Mouse (Mus musculus) WW6 (cell line): ENCODE measurements around the gene Smtnl1.

ENCODE experiments used
- DNase-seq: peaks from one replicate; pipeline ENCODE4 v3.0.0-alpha.2; 2013; ENCODE audit warnings: low read depth, low spot score

Smtnl1 gene

GRCm38 (mm10) chr2:84793871-84794270, 28.6 kb downstream of the Smtnl1 start:
- DNase-seq = no peak

- DNase-seq = no peak
Observed at GRCm38 (mm10) chr2:84793154-84793553, 29.3 kb downstream of the Smtnl1 start.

GRCm38 (mm10) chr2:84792516-84792915, 29.9 kb downstream of the Smtnl1 start:
- DNase-seq = no peak

- no peak for DNase-seq
Observed at GRCm38 (mm10) chr2:84790418-84790817, 32.0 kb downstream of the Smtnl1 start.

GRCm38 (mm10) chr2:84788316-84788715, 34.1 kb downstream of the Smtnl1 start:
- no peak for DNase-seq

GRCm38 (mm10) chr2:84783840-84784566, 38.4 kb downstream of the Smtnl1 start:
- no peak for DNase-seq

GRCm38 (mm10) chr2:84783315-84783714, 39.1 kb downstream of the Smtnl1 start:
- DNase-seq = no peak

- DNase-seq = no peak
Observed at GRCm38 (mm10) chr2:84779210-84779609, 43.2 kb downstream of the Smtnl1 start.

- no peak for DNase-seq
Observed at GRCm38 (mm10) chr2:84777706-84778105, 44.7 kb downstream of the Smtnl1 start.

GRCm38 (mm10) chr2:84775665-84776064, 46.8 kb downstream of the Smtnl1 start:
- no peak for DNase-seq

GRCm38 (mm10) chr2:84775241-84775640, 47.2 kb downstream of the Smtnl1 start, which contains the start of gene Serping1:
Serping1 (minus strand) TSS chr2:84775444.
- DNase-seq = no peak

GRCm38 (mm10) chr2:84774751-84775150, 47.7 kb downstream of the Smtnl1 start:
- no peak for DNase-seq

GRCm38 (mm10) chr2:84773195-84773594, 49.3 kb downstream of the Smtnl1 start:
- no peak for DNase-seq

- no peak for DNase-seq
Observed at GRCm38 (mm10) chr2:84772454-84772853, 50.0 kb downstream of the Smtnl1 start.

GRCm38 (mm10) chr2:84770501-84770900, 52.0 kb downstream of the Smtnl1 start:
- no peak for DNase-seq

GRCm38 (mm10) chr2:84762818-84763217, 59.6 kb downstream of the Smtnl1 start:
- no peak for DNase-seq

- no peak for DNase-seq
Observed at GRCm38 (mm10) chr2:84762295-84762694, 60.2 kb downstream of the Smtnl1 start.

GRCm38 (mm10) chr2:84761840-84762239, 60.6 kb downstream of the Smtnl1 start:
- DNase-seq = no peak

GRCm38 (mm10) chr2:84761309-84761708, 61.1 kb downstream of the Smtnl1 start:
- DNase-seq = no peak
